Mouse (Mus musculus): ENCODE results near the gene Hlf. TPM values are rescaled to one million over a fixed set of nuclear protein-coding genes. Genes with fewer than 3 reads are reported as not detected.

Hlf gene
- total RNA-seq (2021) = 10 to 100 TPM; 11.3 TPM
- long read RNA-seq, experiment 1, full-length matches to known transcripts = 4 of 9 reads
- long read RNA-seq, experiment 1, partial matches to known transcripts = 0 of 9 reads
- long read RNA-seq, experiment 1, other reads (novel, unspliced or antisense) = 5 of 9 reads
- long read RNA-seq, experiment 2, full-length matches to known transcripts = 1 of 2 reads
- long read RNA-seq, experiment 2, partial matches to known transcripts = 0 of 2 reads
- long read RNA-seq, experiment 2, other reads (novel, unspliced or antisense) = 1 of 2 reads

GRCm38 (mm10) chr11:90390817-90391173, at the start of gene Hlf:
TSS of gene Hlf (minus strand) at chr11:90390895.
- peak; percentile 90 to 91 for DNase-seq

- no peak for DNase-seq
Measured at GRCm38 (mm10) chr11:90438768-90439167, 48.1 kb upstream of the Hlf start.

DNA sequence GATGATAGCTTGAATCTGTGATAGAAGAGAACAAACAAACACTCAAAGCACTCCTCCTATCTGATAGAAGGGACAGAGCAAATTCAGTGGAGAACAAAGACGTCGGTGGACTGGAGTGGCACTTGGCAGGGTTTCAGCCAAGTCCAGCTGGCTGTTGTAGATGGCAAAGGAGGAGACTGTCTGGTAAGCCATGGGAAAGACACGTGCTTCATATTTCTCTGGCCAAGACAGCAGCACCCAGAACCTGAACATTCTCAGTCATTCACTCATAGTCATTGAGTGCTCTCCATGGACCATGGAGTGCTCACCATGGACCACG, 34.5 kb upstream of the Hlf start:
- no peak for DNase-seq

- no peak for DNase-seq
Measured at GRCm38 (mm10) chr11:90424334-90425206, 33.9 kb upstream of the Hlf start.

DNA sequence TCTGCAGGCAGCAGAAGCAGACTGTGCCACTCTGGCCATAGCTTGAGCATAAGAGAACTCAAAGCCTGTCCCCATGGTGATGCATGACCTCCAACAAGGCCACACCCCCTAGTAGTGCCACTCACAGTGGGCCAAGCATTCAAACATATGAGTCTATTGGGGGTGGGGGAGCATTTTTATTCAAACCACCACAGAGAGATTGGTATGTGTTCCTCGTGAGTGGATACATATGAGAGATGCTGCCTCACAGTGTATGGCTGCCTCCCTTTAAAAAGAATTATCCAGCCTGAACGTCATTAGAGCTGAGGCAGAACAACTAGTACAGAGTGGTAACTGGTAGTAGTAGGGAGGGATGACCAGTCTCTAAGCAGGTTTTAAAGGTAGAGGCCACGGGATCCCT, 33.2 kb upstream of the Hlf start:
- no peak for DNase-seq

DNA sequence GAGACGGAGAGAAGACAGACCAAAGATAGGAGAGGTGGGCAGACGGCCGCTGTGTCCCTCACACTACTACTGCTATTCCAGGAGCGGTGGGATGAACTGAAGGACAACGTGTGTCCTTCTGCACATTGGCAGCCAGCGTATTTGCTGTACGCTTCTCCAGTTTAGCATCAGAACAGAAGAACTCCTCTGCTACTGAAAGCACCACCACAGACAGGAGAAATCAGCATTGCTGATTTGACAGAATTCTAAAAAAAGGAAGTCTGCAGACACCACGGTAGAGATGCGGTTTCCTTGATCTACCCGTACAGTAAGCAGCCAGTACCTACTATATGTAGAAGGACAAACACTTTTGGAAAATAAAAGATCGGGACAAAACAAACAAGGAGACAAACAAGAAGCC, 29.0 kb upstream of the Hlf start:
- peak in 1 of 2 experiments; percentile 2 for DNase-seq

- DNase-seq = peak; percentile 98 to 99
Measured at GRCm38 (mm10) chr11:90417921-90418320, 27.2 kb upstream of the Hlf start.

GRCm38 (mm10) chr11:90417011-90417410, 26.3 kb upstream of the Hlf start:
- DNase-seq = peak in 1 of 2 experiments; percentile 7

- no peak for DNase-seq
Measured at GRCm38 (mm10) chr11:90398850-90399249, 8.2 kb upstream of the Hlf start.

DNA sequence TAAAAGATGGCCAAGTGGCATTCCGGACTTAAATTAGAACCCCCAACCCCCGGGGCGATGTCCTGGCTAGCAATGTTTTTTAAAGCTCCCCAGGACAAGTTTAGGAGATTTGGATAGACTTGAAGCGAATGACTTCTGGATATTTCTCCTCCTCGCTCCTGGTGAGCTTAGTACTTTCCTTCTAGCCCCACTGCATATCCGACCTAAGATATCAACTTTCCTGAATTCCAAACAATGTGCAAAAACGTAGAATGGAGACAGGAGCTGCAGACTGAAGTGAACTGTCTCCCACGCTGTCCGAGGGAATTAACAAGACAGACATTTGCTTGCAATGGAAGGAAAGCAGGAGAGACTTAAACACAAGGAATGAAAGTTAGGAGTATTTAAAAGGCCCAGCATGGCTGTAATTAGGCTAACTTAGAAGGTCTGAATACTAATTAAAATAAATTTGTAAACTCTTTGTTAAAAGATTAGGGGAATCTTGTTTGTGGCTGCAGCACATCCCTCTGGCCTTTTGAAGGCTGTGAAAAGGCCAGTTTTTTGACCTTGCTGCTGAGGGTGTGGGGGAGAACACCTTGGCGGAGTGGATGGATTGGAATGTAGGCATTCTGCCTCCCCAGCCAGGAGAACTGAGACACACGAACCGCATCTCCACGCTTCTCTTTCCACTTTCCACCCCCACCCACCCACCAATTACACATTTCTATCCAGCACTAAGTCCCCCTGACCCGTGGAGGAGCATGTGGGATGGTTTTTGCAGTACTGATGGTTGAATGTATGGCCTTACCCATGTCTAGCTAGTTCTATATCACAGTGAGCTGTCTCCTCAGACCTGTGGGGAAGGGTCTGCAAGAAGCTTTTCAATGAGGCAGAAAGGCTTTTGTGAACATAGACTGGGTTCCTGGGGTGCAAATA, 833 bp upstream of the Hlf start:
- DNase-seq = peak in 1 of 2 experiments; percentile 11

DNA sequence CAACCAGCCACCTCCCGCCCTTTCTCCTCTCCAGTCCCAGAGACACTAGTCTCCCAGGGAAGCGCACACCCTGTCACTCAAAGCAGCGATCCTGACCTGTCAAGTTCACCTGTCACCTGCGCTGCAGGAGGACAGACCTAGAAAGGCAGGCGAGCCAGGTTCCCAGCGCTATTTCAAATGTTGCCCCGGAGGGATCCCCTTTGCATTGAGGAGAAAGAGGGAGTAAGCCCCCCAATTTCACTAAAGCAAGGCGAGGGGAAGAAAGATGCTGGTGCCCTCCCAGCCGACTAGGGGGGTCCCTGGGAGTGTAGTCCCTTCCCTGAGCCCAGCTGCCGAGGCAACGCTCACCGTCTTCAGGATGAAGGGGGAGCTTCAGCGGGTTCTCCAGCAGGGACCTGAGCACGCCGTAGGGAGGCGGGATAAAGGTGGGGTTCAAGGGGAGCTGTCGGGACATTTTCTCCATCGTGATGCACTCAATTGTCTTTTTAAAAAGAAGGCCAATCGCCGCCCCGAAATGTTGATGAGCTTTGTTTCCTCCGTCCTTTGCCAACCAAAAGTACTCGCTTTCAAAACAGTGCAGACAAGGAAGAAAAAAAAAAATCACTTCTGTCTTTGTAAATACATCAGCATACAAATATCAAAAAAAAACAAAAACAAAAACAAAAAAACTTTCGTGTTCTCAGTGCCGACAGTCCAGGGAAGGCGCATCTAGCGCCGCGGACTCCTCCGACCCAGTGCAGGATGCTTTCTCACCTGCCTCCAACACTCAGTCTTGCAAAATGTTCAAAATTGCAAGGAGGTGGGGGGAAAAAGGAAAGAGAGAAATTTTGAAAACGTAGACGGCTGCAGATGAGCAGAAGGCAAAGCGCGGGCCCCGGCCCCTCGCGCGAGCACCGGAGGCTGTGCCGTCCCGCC, 536 bp downstream of the Hlf start:
- DNase-seq = peak in 1 of 2 experiments; percentile 30

DNA sequence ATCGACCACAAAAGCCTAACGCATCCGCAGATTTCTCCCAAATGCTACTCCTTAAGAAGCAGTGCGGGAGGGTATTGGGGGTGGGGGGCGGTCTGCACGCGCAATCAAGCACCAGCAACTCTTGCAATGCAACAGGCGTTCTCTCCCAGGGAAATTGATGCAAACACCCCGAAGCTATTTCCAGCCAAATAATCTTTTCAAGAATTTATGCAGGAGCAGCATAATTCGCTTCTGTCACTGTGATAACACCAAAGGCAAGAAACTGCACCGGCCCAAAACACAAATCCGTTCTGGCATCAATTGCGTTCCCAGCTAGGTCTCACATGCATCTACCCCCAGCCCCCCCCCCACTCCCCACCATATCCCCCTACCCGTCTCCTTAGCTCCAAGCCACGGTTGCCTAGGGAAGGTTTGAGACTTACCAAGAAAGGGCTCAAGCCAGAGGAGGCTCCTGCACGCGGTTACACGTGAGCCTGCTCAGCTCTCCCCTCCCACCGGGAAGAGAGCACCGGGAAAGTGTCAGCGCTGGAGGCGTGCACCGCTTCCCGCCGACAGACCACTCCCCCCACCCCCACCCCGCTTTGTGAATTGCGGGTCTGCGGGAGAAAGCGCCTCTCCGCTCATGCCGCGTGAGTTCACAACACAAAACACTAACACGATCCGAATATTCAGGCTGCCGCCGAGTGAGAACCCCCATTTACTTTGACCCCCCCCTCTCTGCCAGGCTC, 1.4 kb downstream of the Hlf start:
- DNase-seq = peak; percentile 55 to 60

DNA sequence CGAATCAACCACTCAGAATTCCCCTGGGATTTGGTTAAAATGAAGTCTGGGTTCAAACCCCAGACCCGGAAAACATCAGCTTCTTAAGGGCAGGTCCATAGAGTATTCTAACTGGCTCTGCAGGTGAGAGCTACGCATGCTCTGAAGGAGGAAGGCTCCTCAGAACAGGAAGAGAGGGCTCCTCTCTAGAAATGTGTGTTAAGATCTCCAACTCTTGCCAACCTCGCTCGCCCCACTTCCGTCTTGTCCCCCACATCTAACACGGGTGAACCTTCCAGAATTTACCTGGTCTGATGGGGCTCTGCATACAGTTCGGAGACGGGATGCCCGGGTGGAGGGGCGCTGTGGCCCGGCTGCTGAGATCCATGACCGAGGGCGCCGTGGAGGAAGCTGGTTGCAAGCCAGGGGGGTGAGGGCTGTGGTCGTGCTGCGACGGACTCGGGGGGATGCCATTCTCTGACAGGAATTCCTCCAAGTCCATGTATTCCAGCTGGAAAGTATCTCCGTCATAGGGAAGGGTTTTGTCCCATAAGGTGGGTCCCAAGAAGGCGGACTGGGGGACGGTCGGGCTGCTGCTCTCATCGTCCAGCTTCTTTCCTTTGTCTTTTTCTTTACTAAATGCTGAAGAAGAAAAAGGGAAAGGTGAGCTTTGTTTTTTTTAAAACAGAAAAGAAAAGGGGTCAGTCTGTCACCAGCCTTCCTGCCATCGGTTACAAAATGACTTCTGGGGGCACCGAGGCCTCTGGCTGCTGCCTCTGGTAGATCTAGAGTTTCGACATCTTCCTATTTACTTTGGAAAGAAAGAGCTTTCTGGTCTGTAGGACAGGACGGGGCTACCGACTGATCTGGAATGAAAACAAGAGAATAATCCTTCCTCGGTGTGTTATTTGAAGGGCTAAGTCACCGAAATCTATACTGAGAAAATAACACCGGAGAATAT, 2.9 kb downstream of the Hlf start:
- peak in 1 of 2 experiments; percentile 28 for DNase-seq

- peak; percentile 86 to 87 for DNase-seq
Measured at GRCm38 (mm10) chr11:90382005-90382611, 8.6 kb downstream of the Hlf start.

GRCm38 (mm10) chr11:90381113-90381512, 9.6 kb downstream of the Hlf start:
- peak in 1 of 2 experiments; percentile 33 for DNase-seq

DNA sequence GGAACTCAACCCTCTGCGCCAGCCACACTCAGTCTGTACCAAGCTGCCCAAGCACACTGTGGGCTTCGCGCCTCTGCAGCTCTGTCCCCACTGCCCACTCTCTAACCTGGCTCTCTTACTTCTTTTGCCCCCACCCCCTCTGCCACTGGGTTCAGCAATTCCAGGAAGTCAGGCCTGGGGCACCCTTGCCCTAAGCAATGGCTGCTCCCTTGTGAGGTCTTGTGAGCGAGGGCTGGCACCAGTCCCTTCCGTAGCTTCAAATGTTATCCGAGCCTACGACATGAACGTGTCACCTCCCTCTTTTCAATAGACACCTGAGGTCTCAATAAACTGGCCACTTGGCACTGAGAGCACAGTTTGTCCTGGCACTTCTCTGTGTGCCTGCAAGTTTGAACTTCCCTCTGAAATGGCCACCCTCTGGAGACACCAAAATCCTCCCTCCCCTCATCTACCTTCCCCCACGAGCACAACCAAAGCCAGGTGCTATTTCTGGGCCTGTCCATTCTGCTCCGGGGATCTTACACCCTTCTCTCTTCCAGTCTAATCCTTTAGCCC, 10.5 kb downstream of the Hlf start:
- no peak for DNase-seq

GRCm38 (mm10) chr11:90378008-90378407, 12.7 kb downstream of the Hlf start:
- DNase-seq = no peak

DNA sequence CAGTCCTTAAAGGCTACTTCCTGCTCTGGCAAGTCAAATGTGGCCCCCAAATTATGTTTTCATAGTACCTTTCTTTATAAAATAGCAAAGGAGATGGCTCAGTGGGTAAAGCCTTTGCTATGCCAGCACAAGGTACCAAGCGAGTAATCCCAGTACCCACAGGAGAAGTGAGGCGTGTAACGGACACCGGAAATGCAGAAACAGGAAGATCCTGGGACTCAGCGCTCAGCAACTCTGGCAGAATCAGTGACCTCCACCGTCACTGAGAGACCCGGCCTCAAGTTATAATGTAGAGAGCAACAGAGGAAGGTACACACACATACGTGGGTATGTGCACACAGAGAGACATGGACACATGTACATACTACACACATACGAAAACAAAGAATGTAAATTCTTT, 14.3 kb downstream of the Hlf start:
- no peak for DNase-seq

Measured in heart, adult 18-20 months (tissue).